Mouse (Mus musculus): ENCODE results near the gene 1810043G02Rik.

DNA sequence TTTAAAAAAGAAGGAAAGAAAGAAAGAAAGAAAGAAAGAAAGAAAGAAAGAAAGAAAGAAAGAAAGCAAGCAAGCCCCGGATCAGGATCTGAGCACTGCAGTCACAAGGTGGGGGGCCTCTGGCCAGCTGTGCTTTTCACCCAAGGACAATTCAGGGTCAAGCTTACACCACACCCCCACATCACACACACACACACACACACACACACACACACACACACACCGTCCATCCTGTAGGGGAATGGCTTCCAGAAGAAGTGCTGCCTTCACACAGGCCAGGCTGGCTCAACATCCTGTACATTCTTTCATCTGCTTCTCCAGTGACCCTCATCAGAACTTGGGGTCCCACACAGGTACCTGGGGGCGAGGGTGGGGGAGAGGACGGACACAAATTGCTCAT, 41.0 kb downstream of the 1810043G02Rik start:
- TF ChIP-seq CTCF (IDR thresholded peaks at IDR 0.05; ENCODE audit: insufficient read depth, low read length), result no peak
- TF ChIP-seq POLR2A (IDR thresholded peaks at IDR 0.05; ENCODE audit: borderline replicate concordance, extremely low read depth, low read depth, low read length), result no peak
